Mouse (Mus musculus): ENCODE measurements around the gene Dip2b.

DNA sequence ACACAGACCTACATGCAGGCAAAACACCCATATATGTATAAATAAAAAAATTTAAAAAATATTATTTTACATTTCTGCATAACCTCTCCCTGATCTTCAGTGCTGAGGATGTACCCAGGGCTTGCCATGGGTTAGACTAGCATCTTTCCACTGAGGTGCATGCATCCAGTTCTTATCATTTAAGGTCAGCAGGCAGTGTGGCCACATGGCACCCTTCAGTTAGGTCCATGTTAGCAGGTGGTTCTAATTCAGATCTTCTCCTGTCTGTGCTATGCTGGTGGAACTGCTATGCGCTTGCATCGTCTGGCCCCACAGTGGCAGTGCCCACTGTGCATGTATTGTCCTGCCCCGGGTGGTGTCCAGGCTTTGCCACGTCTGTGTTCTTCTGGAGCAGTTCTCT, 37.9 kb downstream of the Dip2b start:
- TF ChIP-seq CTCF (IDR thresholded peaks at IDR 0.05; ENCODE audit: low read depth) (no peak), EP300 (IDR thresholded peaks at IDR 0.05; ENCODE audit: low read depth) (no peak)
